Comparison of ENCODE assay signal across 30 mouse cellular contexts in the genomic region with DNA sequence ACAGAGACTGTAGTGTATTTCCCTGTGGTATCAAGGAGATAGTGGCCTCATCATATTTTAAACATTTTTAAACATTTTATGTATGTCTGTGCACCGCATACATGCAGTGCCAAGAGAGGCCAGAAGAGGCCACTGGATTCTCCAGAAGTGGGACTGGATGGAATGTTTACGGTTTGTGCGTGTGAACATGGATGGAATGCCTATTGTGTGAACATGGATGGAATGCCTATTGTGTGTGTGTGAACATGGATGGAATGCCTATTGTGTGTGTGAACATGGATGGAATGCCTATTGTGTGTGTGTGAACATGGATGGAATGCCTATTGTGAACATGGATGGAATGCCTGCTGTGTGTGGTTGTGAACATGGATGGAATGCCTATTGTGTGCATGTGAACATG.
DNase-seq lines count a peak whose midpoint lies in the region; ATAC-seq and TF ChIP-seq lines count a peak whose summit lies in the region.
"Had no signal": no experiment of that assay in that cellular context is flagged by ENCODE, and none has a peak within 500 bp of the region (broad histone marks: within the 10 kb centered on the region; RNA-seq: fewer than 3 reads in every experiment).

No protein-coding gene starts in this region.

- H3K4me3 ChIP-seq in heart, adult 2 months = no peak overlapping the region
- no peak overlapping the region for H3K4me3 ChIP-seq in layer of hippocampus, adult 2 months
- no peak overlapping the region for H3K4me3 ChIP-seq in midbrain, postnatal 0 days (ENCODE audit: low read depth, low read length)
- no peak overlapping the region for H3K4me3 ChIP-seq in midbrain, embryonic 15.5 days
- H3K4me3 ChIP-seq: embryonic facial prominence, embryonic 10.5 days; embryonic facial prominence, embryonic 15.5 days; forebrain, embryonic 13.5 days; limb, embryonic 10.5 days; limb, embryonic 15.5 days; midbrain, embryonic 10.5 days; myocyte; neural tube, embryonic 12.5 days had no signal

- no peaks in the 10 kb centered on the region for H3K27me3 ChIP-seq in heart, adult 2 months (ENCODE audit: control insufficient read depth, insufficient read depth, low read length)
- no peaks in the 10 kb centered on the region for H3K27me3 ChIP-seq in midbrain, postnatal 0 days (ENCODE audit: insufficient read depth, low read length)
- H3K27me3 ChIP-seq in midbrain, embryonic 15.5 days (replicated peaks) = no peaks in the 10 kb centered on the region
- H3K27me3 ChIP-seq: embryonic facial prominence, embryonic 15.5 days; forebrain, embryonic 13.5 days; limb, embryonic 15.5 days; neural tube, embryonic 12.5 days had no signal

- intact Hi-C loops in heart, adult 2 months (cut with DNase I) = no loop called here
- intact Hi-C loops in heart, postnatal 10 days (cut with DNase I) = no loop called here

- H3K27ac ChIP-seq in heart, adult 2 months = no peak overlapping the region
- no peak overlapping the region for H3K27ac ChIP-seq in layer of hippocampus, adult 2 months
- no peak overlapping the region for H3K27ac ChIP-seq in midbrain, postnatal 0 days (ENCODE audit: low read depth, low read length)
- no peak overlapping the region for H3K27ac ChIP-seq in midbrain, embryonic 15.5 days
- H3K27ac ChIP-seq: embryonic facial prominence, embryonic 10.5 days; embryonic facial prominence, embryonic 15.5 days; forebrain, embryonic 13.5 days; limb, embryonic 10.5 days; limb, embryonic 15.5 days; liver, embryonic 14.5 days; macrophage; midbrain, embryonic 10.5 days; neural tube, embryonic 12.5 days had no signal

- TF ChIP-seq POLR2A in heart, adult 2 months (IDR thresholded peaks at IDR 0.05; ENCODE audit: insufficient read depth, low read depth, low read length) = no peak

- no peaks in the 10 kb centered on the region for H3K36me3 ChIP-seq in heart, adult 2 months (ENCODE audit: control insufficient read depth, insufficient read depth, low read length)
- no peaks in the 10 kb centered on the region for H3K36me3 ChIP-seq in midbrain, postnatal 0 days (ENCODE audit: insufficient read depth, low read length)
- H3K36me3 ChIP-seq in midbrain, embryonic 15.5 days (replicated peaks) = no peaks in the 10 kb centered on the region
- H3K36me3 ChIP-seq: embryonic facial prominence, embryonic 10.5 days; embryonic facial prominence, embryonic 15.5 days; limb, embryonic 10.5 days; limb, embryonic 15.5 days; midbrain, embryonic 10.5 days; neural tube, embryonic 12.5 days had no signal

- 0 out of 2 replicates have a peak, but pooled peaks have one; percentile 23 for TF ChIP-seq CTCF in heart, adult 2 months (IDR thresholded peaks at IDR 0.05)
- peak; percentile 33 for TF ChIP-seq CTCF in layer of hippocampus, adult 2 months (conservative IDR thresholded peaks at IDR 0.05)
- TF ChIP-seq CTCF in midbrain, postnatal 0 days (IDR thresholded peaks at IDR 0.05) = peak; percentile 36

- no peaks in the 10 kb centered on the region for H3K79me2 ChIP-seq in heart, adult 2 months (replicated peaks; ENCODE audit: control insufficient read depth, insufficient read depth, low read length)

- no peak overlapping the region for H3K9ac ChIP-seq in heart, adult 2 months (ENCODE audit: low read depth, low read length)
- no peak overlapping the region for H3K9ac ChIP-seq in midbrain, postnatal 0 days (replicated peaks; ENCODE audit: low read length, poor library complexity, severe bottlenecking)
- no peak overlapping the region for H3K9ac ChIP-seq in midbrain, embryonic 15.5 days
- H3K9ac ChIP-seq: embryonic facial prominence, embryonic 15.5 days; forebrain, embryonic 13.5 days; limb, embryonic 15.5 days; liver, embryonic 14.5 days; neural tube, embryonic 12.5 days had no signal

- H3K4me1 ChIP-seq in heart, adult 2 months (ENCODE audit: control insufficient read depth, insufficient read depth, low read length) = no peaks in the 10 kb centered on the region
- H3K4me1 ChIP-seq in midbrain, postnatal 0 days (ENCODE audit: insufficient read depth, low read length) = no peaks in the 10 kb centered on the region
- no peaks in the 10 kb centered on the region for H3K4me1 ChIP-seq in midbrain, embryonic 15.5 days
- H3K4me1 ChIP-seq: embryonic facial prominence, embryonic 15.5 days; limb, embryonic 10.5 days; limb, embryonic 15.5 days; neural tube, embryonic 12.5 days had no signal

- no peaks in the 10 kb centered on the region for H3K9me3 ChIP-seq in midbrain, postnatal 0 days (ENCODE audit: low read length)
- no peaks in the 10 kb centered on the region for H3K9me3 ChIP-seq in midbrain, embryonic 15.5 days
- H3K9me3 ChIP-seq: embryonic facial prominence, embryonic 10.5 days; embryonic facial prominence, embryonic 15.5 days; forebrain, embryonic 13.5 days; limb, embryonic 10.5 days; limb, embryonic 15.5 days; midbrain, embryonic 10.5 days; neural tube, embryonic 12.5 days had no signal

- 83% methylated on average over 3 of the region's 3 CpGs for WGBS in heart, adult 2 months
- 88% methylated on average over 3 of the region's 3 CpGs for WGBS in midbrain, postnatal 0 days
- WGBS in midbrain, embryonic 15.5 days = 89% methylated on average over 3 of the region's 3 CpGs

- ATAC-seq in midbrain, postnatal 0 days (ENCODE audit: low FRiP score) = no peak
- no peak for ATAC-seq in midbrain, embryonic 15.5 days (replicated peaks)
- ATAC-seq: activated CD4-positive, CD25-positive, alpha-beta regulatory T cell, adult 4 months; forebrain, embryonic 13.5 days; midbrain, embryonic 16.5 days had no signal

- TF ChIP-seq EP300 in heart, adult 2 months (IDR thresholded peaks at IDR 0.05; ENCODE audit: insufficient read depth, low read depth, low read length) = no peak

- H3K4me2 ChIP-seq in midbrain, postnatal 0 days (ENCODE audit: low read depth, low read length, poor library complexity, severe bottlenecking) = no peak overlapping the region
- no peak overlapping the region for H3K4me2 ChIP-seq in midbrain, embryonic 15.5 days
- H3K4me2 ChIP-seq: embryonic facial prominence, embryonic 15.5 days; forebrain, embryonic 13.5 days; heart, embryonic 11.5 days; limb, embryonic 15.5 days; neural tube, embryonic 12.5 days had no signal

- no peak for DNase-seq in heart, adult 2 months
- DNase-seq in heart, postnatal 10 days = no peak
- no peak for DNase-seq in layer of hippocampus, adult 2 months (ENCODE audit: low spot score in 2 of 2)
- DNase-seq in layer of hippocampus, adult 8-10 months (ENCODE audit: low spot score in 2 of 2) = no peak
- no peak for DNase-seq in midbrain, postnatal 0 days (ENCODE audit: low spot score)
- no peak for DNase-seq in adrenal gland, adult 18-20 months (ENCODE audit: low spot score in 2 of 2)
- DNase-seq: adrenal gland, adult 8-10 months; cerebellum, adult 8-10 months; cerebellum, postnatal 25 days; gastrocnemius, postnatal 14 days; kidney, adult 11 months; kidney, postnatal 36 days; layer of hippocampus, adult 9-11 months; right cerebral cortex, postnatal 4 days; thymus, adult 2 months; thymus, postnatal 36 days had no signal
